Mouse (Mus musculus) adrenal gland, postnatal 0 days (tissue): ENCODE results near the gene Qsox2. TPM values are rescaled to one million over a fixed set of nuclear protein-coding genes. Genes with fewer than 3 reads are reported as not detected.

Source experiments
- polyA plus RNA-seq: library from polyadenylated mRNA; unstranded; fragments of >200 nt; fragmentation: Nextera tagmentation; extraction: Ambion mirVana; gene quantifications from 2 replicates; pipeline ENCODE4 v1.2.1, GENCODE M21; 2015

Gene Qsox2
- polyA plus RNA-seq: 10.6 and 17.5 TPM in 2 replicates

GRCm38 (mm10) chr2:26237290-26237782 is at the start of gene Qsox2:
Gene Qsox2, minus strand, starts transcription at chr2:26237525.

GRCm38 (mm10) chr2:26208126-26208789 is 29.1 kb downstream of the Qsox2 start, which contains the start of gene Lhx3:
Gene Lhx3, minus strand, starts transcription at chr2:26208289.

Other genes with a start within 250 kb of the Qsox2 start
- gene Ubac1, start 215.8 kb downstream of the Qsox2 start, polyA plus RNA-seq: 51.3 and 77.7 TPM in 2 replicates
- 7.0 and 13.4 TPM in 2 replicates for gene Nacc2, start 114.3 kb downstream of the Qsox2 start, polyA plus RNA-seq
- gene Lhx3, start 29.2 kb downstream of the Qsox2 start, polyA plus RNA-seq: 0.66 and 2.2 TPM in 2 replicates
- gene Ccdc187, start 57.0 kb upstream of the Qsox2 start, polyA plus RNA-seq: 0.11 TPM in 2 replicates
- gene Gpsm1, start 78.0 kb upstream of the Qsox2 start, polyA plus RNA-seq: 18.9 and 25.4 TPM in 2 replicates
- gene Dnlz, start 114.6 kb upstream of the Qsox2 start, polyA plus RNA-seq: 22.9 and 24.7 TPM in 2 replicates
- gene Card9, start 123.4 kb upstream of the Qsox2 start, polyA plus RNA-seq: 0.83 and 0.84 TPM in 2 replicates
- 9.4 and 15.4 TPM in 2 replicates for gene Snapc4, start 143.1 kb upstream of the Qsox2 start, polyA plus RNA-seq
- gene Entr1, start 151.8 kb upstream of the Qsox2 start, polyA plus RNA-seq: 48.6 and 71.9 TPM in 2 replicates
- gene Pmpca, start 151.8 kb upstream of the Qsox2 start, polyA plus RNA-seq: 55.5 and 106 TPM in 2 replicates
- gene Inpp5e, start 171.7 kb upstream of the Qsox2 start, polyA plus RNA-seq: 11.2 and 17.7 TPM in 2 replicates
- gene Sec16a, start 207.7 kb upstream of the Qsox2 start, polyA plus RNA-seq: 9.3 and 10.4 TPM in 2 replicates